Mouse (Mus musculus): ENCODE measurements around the gene Atp11a. TPM values are rescaled to one million over a fixed set of nuclear protein-coding genes. Genes with fewer than 3 reads are reported as not detected.

Gene Atp11a
- total and polyA plus RNA-seq, 3 experiments = 20.9 to 39.7 TPM; not detected in 1

DNA sequence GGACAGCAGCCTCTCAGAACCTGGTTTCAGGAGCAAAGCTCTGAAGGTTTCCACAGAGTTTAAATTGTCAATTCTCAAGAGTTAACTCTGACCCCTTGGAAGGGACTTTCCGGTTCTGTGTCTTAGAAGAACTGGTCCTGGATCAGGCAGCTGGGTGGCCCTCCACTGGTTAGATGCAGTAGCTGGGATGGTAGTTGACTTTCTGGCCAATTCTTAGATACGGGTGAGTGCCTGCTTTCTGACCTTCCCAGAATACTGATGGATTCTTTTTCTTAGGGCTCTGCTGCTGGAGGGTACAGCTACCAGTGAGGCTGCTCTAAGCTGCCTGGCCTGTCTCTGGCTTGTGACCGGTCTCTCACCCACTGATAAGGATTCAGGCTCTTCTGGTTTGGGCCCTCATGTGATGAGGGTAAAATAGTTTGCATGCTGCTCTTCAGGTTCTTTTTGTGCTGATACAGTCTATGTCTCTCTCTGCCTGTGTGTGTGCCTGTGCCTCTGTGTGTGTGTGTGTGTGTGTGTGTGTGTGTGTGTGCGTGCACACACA is 6.8 kb downstream of the Atp11a start:
- Histone ChIP-seq H3K9me3 (replicated peaks; ENCODE audit: insufficient read depth, low read length) (no peaks in the 10 kb centered on the region), H3K4me1 (ENCODE audit: control insufficient read depth in 1 of 2, insufficient read depth in 2 of 2, low read length in 2 of 2) (peaks cover 0 to 8% of the 10 kb centered on the region in 2 experiments; a peak in 2 of 4 replicates), H3K27me3 (ENCODE audit: control insufficient read depth in 1 of 2, insufficient read depth in 2 of 2, low read length in 2 of 2) (no peaks in the 10 kb centered on the region), H3K36me3 (ENCODE audit: control insufficient read depth in 1 of 2, insufficient read depth in 2 of 2, low read length in 2 of 2) (peaks cover 0 to 2% of the 10 kb centered on the region in 2 experiments; a peak in 1 of 4 replicates), H3K27ac (ENCODE audit: control insufficient read depth, low read depth, low read length) (no peak overlapping the region), H3K9ac (ENCODE audit: control insufficient read depth, low read depth, low read length, poor library complexity, severe bottlenecking) (no peak overlapping the region), H3K4me3 (ENCODE audit: control insufficient read depth in 1 of 2, insufficient read depth in 1 of 2, low read depth in 2 of 2, low read length in 2 of 2) (no peak overlapping the region), H3K79me2 (ENCODE audit: control insufficient read depth, insufficient read depth, low read length, poor library complexity) (peaks cover 2% of the 10 kb centered on the region; the same call in 1 of the 2 replicates)
- DNase-seq (ENCODE audit: low read depth, low spot score) = no peak
- no peak for TF ChIP-seq RAD21 (IDR thresholded peaks at IDR 0.05; ENCODE audit: low read depth, low read length)
- TF ChIP-seq NELFE (IDR thresholded peaks at IDR 0.05; ENCODE audit: low read depth, low read length) = no peak
- TF ChIP-seq MXI1 (IDR thresholded peaks at IDR 0.05; ENCODE audit: low read depth, low read length) = no peak
- no peak for TF ChIP-seq CTCF (IDR thresholded peaks at IDR 0.05 in 2 of 3, conservative IDR thresholded peaks at IDR 0.05 in 1 of 3; ENCODE audit: control insufficient read depth in 1 of 3, insufficient read depth in 1 of 3, low read depth in 2 of 3, low read length in 3 of 3, poor library complexity in 1 of 3, severe bottlenecking in 1 of 3)
- TF ChIP-seq UBTF (IDR thresholded peaks at IDR 0.05; ENCODE audit: borderline replicate concordance, insufficient read depth, low read depth, low read length) = no peak
- TF ChIP-seq NRF1 (IDR thresholded peaks at IDR 0.05; ENCODE audit: insufficient read depth, low read depth, low read length, poor library complexity, severe bottlenecking) = no peak
- no peak for TF ChIP-seq SMC3 (IDR thresholded peaks at IDR 0.05; ENCODE audit: low read depth, low read length)
- TF ChIP-seq USF2 (IDR thresholded peaks at IDR 0.05; ENCODE audit: borderline replicate concordance in 1 of 2, insufficient read depth in 1 of 2, low read depth in 1 of 2, low read length in 2 of 2) = no peak
- TF ChIP-seq ZNF384 (IDR thresholded peaks at IDR 0.05; ENCODE audit: low read depth, low read length) = no peak
- TF ChIP-seq CHD2 (IDR thresholded peaks at IDR 0.05; ENCODE audit: low read length) = no peak
- TF ChIP-seq MYC (IDR thresholded peaks at IDR 0.05; ENCODE audit: low read depth, low read length) = no peak
- TF ChIP-seq USF1 (IDR thresholded peaks at IDR 0.05; ENCODE audit: low read depth, low read length) = no peak
- no peak for TF ChIP-seq SIN3A (IDR thresholded peaks at IDR 0.05; ENCODE audit: low read length)
- no peak for TF ChIP-seq TBP (IDR thresholded peaks at IDR 0.05; ENCODE audit: low read depth, low read length)
- TF ChIP-seq ELF1 (IDR thresholded peaks at IDR 0.05; ENCODE audit: low read depth, low read length) = no peak
- TF ChIP-seq ZMIZ1 (IDR thresholded peaks at IDR 0.05; ENCODE audit: low read depth, low read length) = no peak
- TF ChIP-seq MAFK (IDR thresholded peaks at IDR 0.05; ENCODE audit: borderline replicate concordance, low read depth, low read length) = no peak

DNA sequence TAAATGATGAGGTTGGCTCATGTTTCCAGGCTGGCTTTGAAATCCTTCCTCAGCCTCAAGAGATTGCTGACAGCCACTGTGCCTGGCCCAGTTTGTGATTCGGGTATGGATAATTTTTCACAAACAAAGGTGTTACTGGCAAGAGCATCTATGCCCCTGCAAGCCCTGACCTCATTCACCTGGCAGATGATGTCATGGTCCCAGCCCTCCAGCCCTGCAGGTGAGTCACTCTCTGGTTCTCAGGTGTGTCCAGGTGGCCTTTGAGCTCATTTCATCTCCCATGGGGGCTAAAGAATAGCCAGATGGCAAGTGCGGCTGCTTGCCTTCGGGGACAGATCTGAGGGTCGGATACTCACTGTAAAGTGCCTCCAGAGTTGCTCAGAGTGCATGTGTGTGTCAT is 8.2 kb downstream of the Atp11a start:
- H3K79me2 ChIP-seq (ENCODE audit: control insufficient read depth, insufficient read depth, low read length, poor library complexity) = no peaks in the 10 kb centered on the region; the same call in 1 of the 2 replicates
- no peaks in the 10 kb centered on the region for H3K4me1 ChIP-seq (ENCODE audit: control insufficient read depth in 1 of 2, insufficient read depth in 2 of 2, low read length in 2 of 2)
- no peak for DNase-seq (ENCODE audit: low read depth, low spot score)
- no peaks in the 10 kb centered on the region for H3K27me3 ChIP-seq (ENCODE audit: control insufficient read depth in 1 of 2, insufficient read depth in 2 of 2, low read length in 2 of 2)
- H3K9me3 ChIP-seq (replicated peaks; ENCODE audit: insufficient read depth, low read length) = no peaks in the 10 kb centered on the region
- peaks cover 0 to 2% of the 10 kb centered on the region in 2 experiments; a peak in 1 of 4 replicates for H3K36me3 ChIP-seq (ENCODE audit: control insufficient read depth in 1 of 2, insufficient read depth in 2 of 2, low read length in 2 of 2)
- no peak overlapping the region for H3K4me3 ChIP-seq (ENCODE audit: control insufficient read depth in 1 of 2, insufficient read depth in 1 of 2, low read depth in 2 of 2, low read length in 2 of 2)
- TF ChIP-seq NELFE (IDR thresholded peaks at IDR 0.05; ENCODE audit: low read depth, low read length) (no peak), ZC3H11A (IDR thresholded peaks at IDR 0.05; ENCODE audit: low read depth, low read length) (no peak), KAT2A (conservative IDR thresholded peaks at IDR 0.05; ENCODE audit: low read depth, low read length) (no peak), ELF1 (IDR thresholded peaks at IDR 0.05; ENCODE audit: low read depth, low read length) (no peak)
- H3K9ac ChIP-seq (ENCODE audit: control insufficient read depth, low read depth, low read length, poor library complexity, severe bottlenecking) = no peak overlapping the region
- no peak overlapping the region for H3K27ac ChIP-seq (ENCODE audit: control insufficient read depth, low read depth, low read length)
